ENCODE assay signal across 10 mouse cellular contexts in genomic region chr10:128435186-128435823, GRCm38 (mm10). TPM values are rescaled to one million over a fixed set of nuclear protein-coding genes. Genes with fewer than 3 reads are reported as not detected.
DNase-seq lines count a peak whose midpoint lies in the region; ATAC-seq and TF ChIP-seq lines count a peak whose summit lies in the region.
"Had no signal": no experiment of that assay in that cellular context is flagged by ENCODE, and none has a peak within 500 bp of the region (broad histone marks: within the 10 kb centered on the region; RNA-seq: fewer than 3 reads in every experiment).

No protein-coding gene starts in this region.

- WGBS in limb, embryonic 12.5 days, result 94% methylated on average over 17 of the region's 17 CpGs
- WGBS in limb, embryonic 10.5 days, result 94% methylated on average over 17 of the region's 17 CpGs
- 37% methylated on average over 17 of the region's 17 CpGs for WGBS in kidney, postnatal 0 days

- no peak for TF ChIP-seq CTCF in kidney, postnatal 0 days (IDR thresholded peaks at IDR 0.05; ENCODE audit: low read depth)

- no peaks in the 10 kb centered on the region for H3K4me1 ChIP-seq in limb, embryonic 12.5 days (replicated peaks)
- H3K4me1 ChIP-seq in limb, embryonic 10.5 days, result no peaks in the 10 kb centered on the region
- no peaks in the 10 kb centered on the region for H3K4me1 ChIP-seq in kidney, postnatal 0 days (replicated peaks; ENCODE audit: insufficient read depth, low read length)

- no peaks in the 10 kb centered on the region for H3K27me3 ChIP-seq in limb, embryonic 12.5 days
- no peaks in the 10 kb centered on the region for H3K27me3 ChIP-seq in limb, embryonic 10.5 days (ENCODE audit: low read depth, poor library complexity, severe bottlenecking)
- no peaks in the 10 kb centered on the region for H3K27me3 ChIP-seq in kidney, postnatal 0 days (ENCODE audit: insufficient read depth, low read length)
- H3K27me3 ChIP-seq: liver, embryonic 15.5 days had no signal

- H3K4me3 ChIP-seq in limb, embryonic 12.5 days (replicated peaks), result no peak overlapping the region
- H3K4me3 ChIP-seq in limb, embryonic 10.5 days, result no peak overlapping the region
- H3K4me3 ChIP-seq in kidney, postnatal 0 days (replicated peaks; ENCODE audit: low read depth, low read length), result no peak overlapping the region
- H3K4me3 ChIP-seq: liver, embryonic 15.5 days had no signal

- ATAC-seq in limb, embryonic 12.5 days (ENCODE audit: insufficient number of reproducible peaks, insufficient read depth, low FRiP score, low TSS enrichment, low read depth), result no peak
- ATAC-seq in kidney, postnatal 0 days (replicated peaks; ENCODE audit: low FRiP score, low read depth), result peak; percentile 86
- ATAC-seq in activated CD4-positive, CD25-positive, alpha-beta regulatory T cell, adult 4 months, result no peak

- H3K27ac ChIP-seq in limb, embryonic 12.5 days, result 0 out of 2 replicates have a peak overlapping the region, but pooled peaks have one; percentile 7
- no peak overlapping the region for H3K27ac ChIP-seq in limb, embryonic 10.5 days
- peak overlapping the region; percentile 75 for H3K27ac ChIP-seq in kidney, postnatal 0 days
- H3K27ac ChIP-seq: liver, embryonic 15.5 days had no signal

- H3K36me3 ChIP-seq in limb, embryonic 12.5 days, result peaks cover 92% of the 10 kb centered on the region
- peaks cover 94% of the 10 kb centered on the region for H3K36me3 ChIP-seq in limb, embryonic 10.5 days
- peaks cover 33% of the 10 kb centered on the region for H3K36me3 ChIP-seq in kidney, postnatal 0 days (ENCODE audit: insufficient read depth, low read length)

- H3K9me3 ChIP-seq in limb, embryonic 12.5 days, result no peaks in the 10 kb centered on the region
- no peaks in the 10 kb centered on the region for H3K9me3 ChIP-seq in limb, embryonic 10.5 days (replicated peaks)
- no peaks in the 10 kb centered on the region for H3K9me3 ChIP-seq in kidney, postnatal 0 days (replicated peaks; ENCODE audit: low read length)
- H3K9me3 ChIP-seq: G1E; liver, embryonic 15.5 days had no signal

- no peak overlapping the region for H3K4me2 ChIP-seq in limb, embryonic 12.5 days
- H3K4me2 ChIP-seq in kidney, postnatal 0 days (ENCODE audit: low read length), result no peak overlapping the region
- H3K4me2 ChIP-seq: liver, embryonic 15.5 days had no signal

- no peak for DNase-seq in limb, embryonic 10.5 days (ENCODE audit: low spot score)
- peak; percentile 88 for DNase-seq in adrenal gland, postnatal 14 days
- peak; percentile 41 to 70 for DNase-seq in heart, adult 9 months (ENCODE audit: low spot score in 2 of 2)
- peak; percentile 85 for DNase-seq in kidney, postnatal 0 days (ENCODE audit: low spot score)
- DNase-seq in spleen, adult 18-20 months, result peak; percentile 39 to 49
- no peak for DNase-seq in layer of hippocampus, adult 18-20 months (ENCODE audit: low spot score in 2 of 2)

- no peak overlapping the region for H3K9ac ChIP-seq in limb, embryonic 12.5 days (replicated peaks)
- no peak overlapping the region for H3K9ac ChIP-seq in kidney, postnatal 0 days (ENCODE audit: low read depth, low read length)
- H3K9ac ChIP-seq: liver, embryonic 15.5 days had no signal

RNA-seq across cellular contexts. Expression of gene Smarcc2, which starts 23.7 kb away (rescaled TPM):
- polyA plus RNA-seq in limb, embryonic 12.5 days (2016; fragmentation: Nextera tagmentation; extraction: Ambion mirVana), result 105 and 120 TPM in 2 replicates
- polyA plus RNA-seq in limb, embryonic 10.5 days (2016; fragmentation: Nextera tagmentation; extraction: Ambion mirVana), result 64.2 and 91.3 TPM in 2 replicates
- 107 and 108 TPM in 2 replicates for total RNA-seq in adrenal gland, postnatal 14 days (2021)
- polyA plus RNA-seq in kidney, postnatal 0 days (2015; fragmentation: Nextera tagmentation; extraction: Ambion mirVana), result 40.5 and 44.9 TPM in 2 replicates
- total RNA-seq in layer of hippocampus, adult 18-20 months (2021), result 100 to 1,000 TPM; 242 to 261 TPM
- polyA plus RNA-seq in activated CD4-positive, CD25-positive, alpha-beta regulatory T cell, adult 4 months (2017; shearing (Covaris generic)), result 10 to 100 TPM; 53.8 to 54.8 TPM

RNA-seq across cellular contexts. Expression of gene Rnf41, which starts 23.8 kb away (rescaled TPM):
- 42.5 TPM in 2 replicates for polyA plus RNA-seq in limb, embryonic 12.5 days (2016; fragmentation: Nextera tagmentation; extraction: Ambion mirVana)
- 41.9 and 43.6 TPM in 2 replicates for polyA plus RNA-seq in limb, embryonic 10.5 days (2016; fragmentation: Nextera tagmentation; extraction: Ambion mirVana)
- 38.4 and 40.2 TPM in 2 replicates for total RNA-seq in adrenal gland, postnatal 14 days (2021)
- 34.9 and 39.3 TPM in 2 replicates for polyA plus RNA-seq in kidney, postnatal 0 days (2015; fragmentation: Nextera tagmentation; extraction: Ambion mirVana)
- total RNA-seq in layer of hippocampus, adult 18-20 months (2021), result 10 to 100 TPM; 74.0 to 76.8 TPM
- polyA plus RNA-seq in activated CD4-positive, CD25-positive, alpha-beta regulatory T cell, adult 4 months (2017; shearing (Covaris generic)), result 10 to 100 TPM; 26.1 to 39.3 TPM

RNA-seq across cellular contexts. Expression of gene Nabp2, which starts 24.0 kb away (rescaled TPM):
- 65.1 and 65.2 TPM in 2 replicates for polyA plus RNA-seq in limb, embryonic 12.5 days (2016; fragmentation: Nextera tagmentation; extraction: Ambion mirVana)
- 98.7 and 133 TPM in 2 replicates for polyA plus RNA-seq in limb, embryonic 10.5 days (2016; fragmentation: Nextera tagmentation; extraction: Ambion mirVana)
- 59.8 and 65.2 TPM in 2 replicates for total RNA-seq in adrenal gland, postnatal 14 days (2021)
- 82.4 and 85.5 TPM in 2 replicates for polyA plus RNA-seq in kidney, postnatal 0 days (2015; fragmentation: Nextera tagmentation; extraction: Ambion mirVana)
- total RNA-seq in layer of hippocampus, adult 18-20 months (2021), result 10 to 100 TPM; 96.5 to 98.5 TPM
- polyA plus RNA-seq in activated CD4-positive, CD25-positive, alpha-beta regulatory T cell, adult 4 months (2017; shearing (Covaris generic)), result 10 to 100 TPM; 75.0 to 81.0 TPM

RNA-seq across cellular contexts. Expression of gene Slc39a5, which starts 34.3 kb away (rescaled TPM):
- not detected in 2 replicates for polyA plus RNA-seq in limb, embryonic 12.5 days (2016; fragmentation: Nextera tagmentation; extraction: Ambion mirVana)
- 0.21 TPM in 1 of 2 replicates, not detected in the other for polyA plus RNA-seq in limb, embryonic 10.5 days (2016; fragmentation: Nextera tagmentation; extraction: Ambion mirVana)
- 0.78 TPM in 1 of 2 replicates, not detected in the other for total RNA-seq in adrenal gland, postnatal 14 days (2021)
- 56.0 and 64.8 TPM in 2 replicates for polyA plus RNA-seq in kidney, postnatal 0 days (2015; fragmentation: Nextera tagmentation; extraction: Ambion mirVana)
- total RNA-seq in layer of hippocampus, adult 18-20 months (2021), result under 1 TPM in 1 of 2 experiments, not detected in 1; 0.37 TPM
- polyA plus RNA-seq in activated CD4-positive, CD25-positive, alpha-beta regulatory T cell, adult 4 months (2017; shearing (Covaris generic)), result not detected
- total RNA-seq: G1E had no signal
- polyA plus RNA-seq: G1E had no signal

RNA-seq across cellular contexts. Expression of gene Ankrd52, which starts 58.4 kb away (rescaled TPM):
- polyA plus RNA-seq in limb, embryonic 12.5 days (2016; fragmentation: Nextera tagmentation; extraction: Ambion mirVana), result 13.5 and 14.8 TPM in 2 replicates
- polyA plus RNA-seq in limb, embryonic 10.5 days (2016; fragmentation: Nextera tagmentation; extraction: Ambion mirVana), result 15.9 and 16.5 TPM in 2 replicates
- total RNA-seq in adrenal gland, postnatal 14 days (2021), result 66.7 and 66.9 TPM in 2 replicates
- polyA plus RNA-seq in kidney, postnatal 0 days (2015; fragmentation: Nextera tagmentation; extraction: Ambion mirVana), result 6.2 TPM in 2 replicates
- 10 to 100 TPM; 45.4 to 49.6 TPM for total RNA-seq in layer of hippocampus, adult 18-20 months (2021)
- polyA plus RNA-seq in activated CD4-positive, CD25-positive, alpha-beta regulatory T cell, adult 4 months (2017; shearing (Covaris generic)), result 1 to 10 TPM; 2.6 to 4.5 TPM

Comparison
In these comparisons a context has a peak if more than half of its experiments do, and no peak if none do; other contexts are left out.
1. DNase-seq: peak in adrenal gland, postnatal 14 days (single experiment), heart, adult 9 months (2 of 2), kidney, postnatal 0 days (single experiment) and spleen, adult 18-20 months (2 of 2); none in limb, embryonic 10.5 days (single experiment) and layer of hippocampus, adult 18-20 months (0 of 2).